Mouse (Mus musculus): ENCODE measurements around the gene Olfr1012.
"Not testable (repeated sequence)": the region's sequence is repeated elsewhere in the genome, so short reads cannot be mapped to it uniquely, and the experiment has no call there.

Gene Olfr1012

DNA sequence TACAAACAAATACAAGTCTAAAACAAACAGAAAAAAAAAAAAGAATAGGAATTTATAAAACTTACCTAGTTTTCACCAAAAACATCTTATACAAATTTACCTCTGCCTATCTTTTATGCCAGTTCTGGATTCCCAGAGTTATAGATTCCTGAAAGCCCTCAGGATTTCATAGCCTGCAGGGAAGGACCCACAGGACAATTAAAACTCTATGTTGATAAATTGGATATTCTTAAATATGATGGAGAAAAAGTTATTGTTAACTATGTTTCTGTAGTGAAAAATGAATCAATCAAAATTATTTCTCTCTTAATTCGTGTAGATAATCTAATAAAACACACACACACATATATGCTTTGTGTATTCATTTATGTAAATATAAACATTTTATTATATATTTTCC is at the start of gene Olfr1012:
TSS of gene Olfr1012 (minus strand) at position 101 of the 400 bp plus-strand sequence.
- no peak for DNase-seq

- DNase-seq = no peak
Observed at GRCm38 (mm10) chr2:85804501-85804900, 41.9 kb upstream of the Olfr1012 start.

DNA sequence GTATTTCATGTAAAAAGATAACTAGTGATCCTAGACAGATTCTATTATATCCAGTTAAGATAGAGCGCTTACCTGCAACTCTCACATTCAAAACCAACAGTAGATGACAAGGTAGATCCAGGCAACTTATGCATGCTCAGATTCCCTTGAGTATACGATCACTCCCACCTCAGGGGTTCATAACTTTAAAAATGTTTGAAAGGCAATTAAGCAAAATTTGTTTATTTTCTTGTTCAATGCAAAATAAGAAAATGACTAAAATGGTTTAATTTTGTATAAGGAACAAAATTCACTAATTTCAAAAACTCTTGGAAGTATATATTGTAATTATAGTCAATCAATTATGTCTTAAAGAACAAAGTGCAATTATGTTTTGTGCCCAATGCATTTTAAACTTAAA is 39.9 kb upstream of the Olfr1012 start, which contains the start of gene Olfr1016:
TSS of gene Olfr1016 (minus strand) at position 101 of the 400 bp plus-strand sequence.
- DNase-seq = no peak

GRCm38 (mm10) chr2:85792331-85792730 is 29.8 kb upstream of the Olfr1012 start:
- no peak for DNase-seq

DNA sequence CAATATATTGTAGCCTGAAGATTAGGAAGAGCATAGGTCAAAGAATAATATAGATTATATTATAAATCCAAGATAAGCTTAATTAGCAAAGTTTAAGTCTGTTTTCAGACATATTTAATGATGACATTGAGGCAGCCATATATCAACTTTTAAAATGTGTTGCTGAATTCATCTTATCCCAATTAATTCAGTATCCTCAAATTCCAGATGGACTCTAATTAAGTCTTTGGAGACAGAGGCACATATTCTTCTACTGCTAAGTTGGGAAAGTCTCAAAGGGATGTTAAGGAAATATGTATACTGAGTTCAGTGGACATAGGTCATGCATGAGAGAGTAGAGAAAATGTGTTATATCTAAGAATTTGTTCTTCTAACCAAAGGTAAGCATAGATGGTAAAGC is 19.2 kb upstream of the Olfr1012 start, which contains the start of gene Olfr1015:
TSS of gene Olfr1015 (plus strand) at position 301 of the 400 bp plus-strand sequence.
- no peak for DNase-seq

- no peak for DNase-seq
Observed at GRCm38 (mm10) chr2:85772413-85772812, 9.8 kb upstream of the Olfr1012 start, which contains the start of gene Olfr1014. Olfr1014 (plus strand) TSS chr2:85772713.

DNA sequence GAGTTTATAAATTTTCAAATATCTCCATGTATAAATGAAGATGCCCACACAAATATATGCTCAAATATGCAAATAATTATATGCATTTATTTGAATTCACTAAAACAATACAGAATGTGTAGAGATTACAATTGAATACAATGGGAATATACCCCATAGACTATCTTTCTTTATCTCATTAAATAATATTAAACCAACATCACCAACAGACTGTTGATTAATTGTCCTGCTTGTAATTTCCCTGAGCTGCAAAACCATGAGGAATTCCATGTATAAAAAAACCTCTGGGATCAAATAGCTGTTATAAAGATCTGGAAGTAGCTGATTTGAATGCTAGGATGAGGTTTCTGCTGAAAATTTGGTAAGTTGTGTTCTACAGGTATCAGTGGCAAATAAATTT is 4.2 kb upstream of the Olfr1012 start, which contains the start of gene Olfr1013:
TSS of gene Olfr1013 (plus strand) at position 301 of the 400 bp plus-strand sequence.
- DNase-seq = no peak

GRCm38 (mm10) chr2:85753822-85754221 is 8.7 kb downstream of the Olfr1012 start:
- no peak for DNase-seq

DNA sequence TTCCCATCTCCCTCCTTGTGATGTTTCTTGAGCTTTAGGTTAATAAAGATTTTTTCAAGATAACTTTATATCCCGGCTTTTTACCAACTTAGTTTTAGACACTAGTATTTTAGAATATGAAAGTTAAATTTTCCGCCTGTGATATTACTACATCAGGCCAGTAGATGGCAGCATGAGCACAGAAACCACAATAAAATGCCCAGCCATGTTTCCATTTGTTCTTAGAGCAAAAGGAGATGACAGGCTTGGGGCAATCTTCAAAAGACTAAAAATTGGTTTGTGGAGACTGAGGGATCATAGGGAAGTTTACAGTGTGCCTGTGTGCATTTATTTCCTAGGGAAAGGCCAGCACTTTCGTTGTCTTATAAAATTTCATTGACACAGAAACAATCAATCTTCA is 36.8 kb downstream of the Olfr1012 start:
- DNase-seq = no peak

DNA sequence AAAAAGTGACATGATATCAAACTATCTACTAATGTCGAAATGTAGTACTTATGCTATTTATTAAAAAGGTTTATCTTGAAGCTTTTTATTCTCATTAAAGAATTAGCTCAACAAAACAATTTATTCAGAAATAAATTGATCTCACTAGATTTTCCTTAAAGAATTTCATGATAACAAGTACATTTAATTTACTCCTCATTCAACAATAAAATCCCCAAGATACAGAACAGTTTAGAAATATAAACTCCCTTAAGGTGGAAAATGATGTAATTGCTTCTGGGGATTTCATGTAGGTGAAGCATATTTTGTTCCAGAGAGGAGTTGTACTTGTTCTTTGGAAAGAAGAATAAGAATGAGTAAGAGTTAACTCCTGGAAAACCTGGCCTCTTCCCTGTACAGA is 47.4 kb downstream of the Olfr1012 start, which contains the start of gene Olfr1009:
TSS of gene Olfr1009 (plus strand) at position 301 of the 400 bp plus-strand sequence.
- DNase-seq = no peak

- DNase-seq = no peak
Observed at GRCm38 (mm10) chr2:85711159-85711558, 51.4 kb downstream of the Olfr1012 start.

DNA sequence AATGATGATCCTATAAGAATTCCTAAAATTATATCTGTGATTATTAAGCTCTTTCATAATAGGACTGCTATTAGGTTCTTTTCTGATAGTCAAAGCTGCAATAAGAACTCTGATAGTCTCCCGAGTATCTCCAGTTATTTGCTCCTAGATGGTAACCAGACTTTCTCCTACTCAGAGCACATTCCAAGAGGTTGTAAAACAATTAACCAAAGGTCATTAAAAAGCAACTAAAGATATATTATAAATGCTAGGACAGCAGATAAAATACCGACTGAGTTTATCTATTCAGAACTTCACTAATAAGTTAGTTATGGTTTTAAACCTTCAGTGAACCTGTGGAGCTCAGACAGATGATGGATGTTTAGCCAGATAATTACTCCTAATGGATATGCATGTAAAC is 51.9 kb downstream of the Olfr1012 start:
- not testable (repeated sequence) for DNase-seq

Measured in kidney, postnatal 25 days (tissue).